Mouse (Mus musculus): ENCODE results near the gene Lad1. TPM values are rescaled to one million over a fixed set of nuclear protein-coding genes. Genes with fewer than 3 reads are reported as not detected.

The Lad1 gene
- polyA plus RNA-seq, 1 experiment from 2014 or later = 0.36 TPM

GRCm38 (mm10) chr1:135812205-135812604 is 6.2 kb upstream of the Lad1 start:
- no peak overlapping the region for H3K4me3 ChIP-seq (replicated peaks)
- H3K27ac ChIP-seq = no peak overlapping the region
- no peak overlapping the region for H3K9ac ChIP-seq (replicated peaks)
- peaks cover 14% of the 10 kb centered on the region for H3K27me3 ChIP-seq
- no peak for ATAC-seq
- 0 out of 2 replicates have a peak, but pooled peaks cover 3% of the 10 kb centered on the region for H3K4me1 ChIP-seq (replicated peaks)
- no peak overlapping the region for H3K4me2 ChIP-seq (replicated peaks)
- no peaks in the 10 kb centered on the region for H3K36me3 ChIP-seq
- no peaks in the 10 kb centered on the region for H3K9me3 ChIP-seq
- WGBS = 89% methylated on average over 3 of the region's 3 CpGs

GRCm38 (mm10) chr1:135812618-135813017 is 5.8 kb upstream of the Lad1 start:
- H3K4me3 ChIP-seq (replicated peaks) = no peak overlapping the region
- WGBS = 49% methylated on average over 2 of the region's 2 CpGs
- no peaks in the 10 kb centered on the region for H3K36me3 ChIP-seq
- ATAC-seq = no peak
- 0 out of 2 replicates have a peak, but pooled peaks cover 3% of the 10 kb centered on the region for H3K4me1 ChIP-seq (replicated peaks)
- peaks cover 18% of the 10 kb centered on the region for H3K27me3 ChIP-seq
- no peak overlapping the region for H3K9ac ChIP-seq (replicated peaks)
- H3K27ac ChIP-seq = no peak overlapping the region
- no peaks in the 10 kb centered on the region for H3K9me3 ChIP-seq
- no peak overlapping the region for H3K4me2 ChIP-seq (replicated peaks)

DNA sequence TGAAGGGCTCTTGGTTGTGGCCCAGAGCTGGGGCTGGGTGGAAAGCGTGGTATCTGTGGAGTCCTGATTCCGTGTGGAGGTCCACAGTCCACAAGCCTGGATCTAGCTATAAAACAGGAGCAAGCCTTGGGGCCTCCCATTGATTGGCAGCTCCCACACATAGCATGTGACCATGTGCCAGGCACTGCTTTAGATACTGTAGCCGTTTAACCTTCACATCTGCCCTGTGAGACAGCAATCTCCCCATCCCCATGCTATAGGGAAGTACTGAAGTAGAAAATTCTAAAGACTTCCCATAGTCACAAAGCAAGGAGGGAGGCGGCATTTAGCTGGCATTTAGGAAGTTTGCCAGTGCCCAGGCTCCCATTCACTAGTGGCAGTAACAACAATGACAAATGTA is 5.3 kb upstream of the Lad1 start:
- 79% methylated on average over 4 of the region's 4 CpGs for WGBS
- H3K4me3 ChIP-seq (replicated peaks) = no peak overlapping the region
- no peak for ATAC-seq
- H3K9ac ChIP-seq (replicated peaks) = no peak overlapping the region
- no peak overlapping the region for H3K27ac ChIP-seq
- no peaks in the 10 kb centered on the region for H3K36me3 ChIP-seq
- H3K4me1 ChIP-seq (replicated peaks) = peaks cover 3% of the 10 kb centered on the region; the same call in 1 of the 2 replicates
- no peak overlapping the region for H3K4me2 ChIP-seq (replicated peaks)
- H3K9me3 ChIP-seq = no peaks in the 10 kb centered on the region
- peaks cover 23% of the 10 kb centered on the region for H3K27me3 ChIP-seq

- H3K4me3 ChIP-seq (replicated peaks) = no peak overlapping the region
- 70% methylated on average over 5 of the region's 5 CpGs for WGBS
- no peak overlapping the region for H3K27ac ChIP-seq
- no peaks in the 10 kb centered on the region for H3K9me3 ChIP-seq
- H3K9ac ChIP-seq (replicated peaks) = no peak overlapping the region
- H3K4me2 ChIP-seq (replicated peaks) = no peak overlapping the region
- peaks cover 30% of the 10 kb centered on the region for H3K27me3 ChIP-seq
- ATAC-seq = no peak
- H3K36me3 ChIP-seq = no peaks in the 10 kb centered on the region
- H3K4me1 ChIP-seq (replicated peaks) = peaks cover 10% of the 10 kb centered on the region
Observed at GRCm38 (mm10) chr1:135813687-135814395, 4.6 kb upstream of the Lad1 start.

DNA sequence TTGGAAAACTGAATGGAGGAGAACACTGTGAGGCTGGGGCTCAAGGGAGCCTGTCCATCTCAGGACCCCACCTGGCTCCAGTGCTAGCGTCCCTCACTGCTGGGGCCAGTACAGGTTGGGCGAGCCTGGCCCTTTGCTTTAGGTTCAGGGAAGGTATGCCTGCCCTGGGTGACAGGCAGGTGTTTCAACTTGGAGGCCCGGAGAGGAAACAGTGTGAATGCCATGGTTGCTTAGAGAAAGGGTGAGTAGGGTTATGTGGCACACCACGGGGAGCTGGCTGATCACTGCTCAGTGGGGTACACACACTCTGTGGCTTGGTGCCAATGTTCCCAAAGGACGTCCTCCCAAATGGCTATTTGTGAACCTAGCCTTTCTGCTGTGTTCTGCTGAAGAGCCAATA is 3.9 kb upstream of the Lad1 start:
- Histone ChIP-seq H3K4me1 (replicated peaks) (peaks cover 15% of the 10 kb centered on the region), H3K27me3 (peaks cover 37% of the 10 kb centered on the region), H3K4me2 (replicated peaks) (no peak overlapping the region), H3K4me3 (replicated peaks) (no peak overlapping the region), H3K9ac (replicated peaks) (no peak overlapping the region), H3K27ac (no peak overlapping the region), H3K36me3 (no peaks in the 10 kb centered on the region), H3K9me3 (no peaks in the 10 kb centered on the region)
- WGBS = 82% methylated on average over 5 of the region's 5 CpGs
- no peak for ATAC-seq

DNA sequence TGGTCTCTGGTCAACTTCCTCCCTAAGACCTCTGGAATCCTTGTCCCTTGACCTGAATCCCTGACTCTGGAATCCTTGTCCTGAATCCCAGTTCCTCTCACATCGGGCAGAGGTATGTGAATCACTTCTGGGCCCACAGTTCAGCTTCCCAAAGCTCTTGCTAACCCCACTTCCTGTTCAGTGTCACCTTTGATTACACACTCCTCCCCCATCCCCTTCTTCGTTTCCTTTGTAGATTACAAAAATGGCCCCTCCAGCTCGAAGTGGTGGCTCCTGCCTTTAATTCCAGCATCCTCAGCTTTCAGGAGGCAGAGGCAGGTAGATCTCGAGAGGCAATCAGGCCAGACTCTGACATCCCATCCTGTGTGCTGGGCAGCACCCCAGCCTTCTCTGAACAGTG is 803 bp upstream of the Lad1 start:
- Histone ChIP-seq H3K27me3 (peaks cover 59% of the 10 kb centered on the region), H3K9me3 (no peaks in the 10 kb centered on the region), H3K27ac (no peak overlapping the region), H3K9ac (replicated peaks) (no peak overlapping the region), H3K4me3 (replicated peaks) (no peak overlapping the region), H3K4me1 (replicated peaks) (peaks cover 12% of the 10 kb centered on the region), H3K4me2 (replicated peaks) (no peak overlapping the region), H3K36me3 (no peaks in the 10 kb centered on the region)
- WGBS = 75% methylated on average over 4 of the region's 4 CpGs
- ATAC-seq = no peak

DNA sequence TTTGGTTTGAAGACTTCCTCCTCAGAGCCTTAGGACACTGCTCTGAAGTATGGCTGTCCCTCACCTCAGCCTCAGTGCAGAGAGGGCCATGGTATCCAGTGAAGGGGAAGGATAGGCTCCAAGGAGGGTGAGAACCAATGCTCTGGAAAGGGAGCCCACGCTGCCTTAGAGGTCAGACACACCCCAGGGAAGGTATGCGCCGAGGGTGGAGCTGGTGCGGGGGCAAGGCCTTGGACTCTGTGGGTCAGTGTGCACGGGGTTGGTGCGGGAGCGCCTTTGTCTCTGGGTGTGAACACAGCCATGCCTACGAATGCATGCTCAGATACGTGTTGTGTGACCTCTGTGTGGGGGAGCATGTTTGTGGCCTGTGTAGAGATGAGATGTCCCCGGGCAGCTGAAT is 1.7 kb downstream of the Lad1 start:
- Histone ChIP-seq H3K9me3 (no peaks in the 10 kb centered on the region), H3K27me3 (peaks cover 66% of the 10 kb centered on the region), H3K4me3 (replicated peaks) (no peak overlapping the region), H3K4me2 (replicated peaks) (no peak overlapping the region), H3K36me3 (no peaks in the 10 kb centered on the region), H3K27ac (no peak overlapping the region), H3K4me1 (replicated peaks) (peaks cover 12% of the 10 kb centered on the region), H3K9ac (replicated peaks) (no peak overlapping the region)
- WGBS = 85% methylated on average over 10 of the region's 10 CpGs
- ATAC-seq = no peak

- Histone ChIP-seq H3K9ac (replicated peaks) (no peak overlapping the region), H3K36me3 (no peaks in the 10 kb centered on the region), H3K27me3 (peaks cover 66% of the 10 kb centered on the region), H3K27ac (no peak overlapping the region), H3K4me1 (replicated peaks) (peaks cover 12% of the 10 kb centered on the region), H3K9me3 (no peaks in the 10 kb centered on the region), H3K4me3 (replicated peaks) (no peak overlapping the region), H3K4me2 (replicated peaks) (no peak overlapping the region)
- ATAC-seq = no peak
- 86% methylated on average over 16 of the region's 16 CpGs for WGBS
Observed at GRCm38 (mm10) chr1:135820736-135821364, 2.5 kb downstream of the Lad1 start.

DNA sequence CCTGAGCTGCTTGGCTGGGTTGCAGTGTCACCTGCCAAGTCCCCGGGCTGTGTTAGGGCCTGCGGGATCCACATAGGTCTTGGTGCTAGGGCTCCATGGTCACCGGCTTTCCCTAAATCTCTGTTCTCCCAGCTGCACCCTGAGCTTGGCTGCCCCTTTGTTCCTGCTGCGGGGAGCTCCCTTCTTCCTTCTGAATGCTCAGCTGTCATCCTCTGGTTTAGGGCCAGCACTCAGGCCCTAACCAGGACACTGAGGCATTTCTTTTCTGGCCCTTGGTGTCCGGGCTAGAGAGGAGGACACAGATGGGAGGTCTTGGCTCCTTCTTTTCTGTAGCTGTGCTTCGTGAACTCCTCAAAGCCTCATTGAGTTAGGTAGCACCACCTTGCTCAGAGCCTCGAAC is 3.4 kb downstream of the Lad1 start:
- Histone ChIP-seq H3K9me3 (no peaks in the 10 kb centered on the region), H3K27ac (no peak overlapping the region), H3K36me3 (no peaks in the 10 kb centered on the region), H3K9ac (replicated peaks) (no peak overlapping the region), H3K4me3 (replicated peaks) (no peak overlapping the region), H3K4me2 (replicated peaks) (no peak overlapping the region), H3K4me1 (replicated peaks) (peaks cover 12% of the 10 kb centered on the region), H3K27me3 (peaks cover 57% of the 10 kb centered on the region)
- no peak for ATAC-seq
- WGBS = 79% methylated on average over 7 of the region's 7 CpGs

- Histone ChIP-seq H3K4me2 (replicated peaks) (no peak overlapping the region), H3K4me1 (replicated peaks) (no peaks in the 10 kb centered on the region), H3K27ac (no peak overlapping the region), H3K4me3 (replicated peaks) (no peak overlapping the region), H3K9me3 (no peaks in the 10 kb centered on the region), H3K27me3 (no peaks in the 10 kb centered on the region), H3K36me3 (no peaks in the 10 kb centered on the region), H3K9ac (replicated peaks) (no peak overlapping the region)
- WGBS = 0% methylated on average over 1 of the region's 1 CpGs
- no peak for ATAC-seq
Observed at GRCm38 (mm10) chr1:135828918-135829317, 10.5 kb downstream of the Lad1 start.

DNA sequence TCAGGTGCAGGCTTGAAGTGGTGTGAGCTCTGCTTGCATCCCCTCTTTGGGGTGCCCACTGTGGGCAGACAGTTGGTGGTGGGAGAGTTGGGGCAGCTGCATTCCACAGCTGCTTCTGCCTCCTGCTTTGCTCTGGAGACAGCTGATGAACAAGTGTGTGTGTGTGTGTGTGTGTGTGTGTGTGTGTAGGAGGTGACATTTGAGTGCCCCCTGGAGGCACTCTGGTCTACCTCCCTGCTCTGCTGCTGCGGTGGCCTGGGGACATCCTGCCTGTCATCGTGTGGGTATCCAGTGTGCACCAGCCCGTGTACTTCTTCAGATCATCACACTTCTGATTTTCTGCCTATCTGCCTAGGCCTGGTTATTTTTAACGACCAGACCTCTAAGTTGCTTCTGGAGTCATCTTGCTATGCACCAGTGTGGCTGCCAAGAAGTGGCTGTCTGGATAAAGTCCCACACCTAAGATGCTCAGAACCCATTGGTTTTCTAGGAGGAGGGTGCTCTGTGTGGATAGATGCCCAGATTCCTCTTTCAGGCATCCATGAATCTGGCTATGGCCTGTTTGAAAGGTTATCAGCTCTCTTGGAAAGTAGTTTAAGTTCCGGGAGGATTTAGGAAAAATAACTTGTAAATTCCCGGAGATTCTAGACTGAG is 15.9 kb downstream of the Lad1 start:
- Histone ChIP-seq H3K4me1 (replicated peaks) (no peaks in the 10 kb centered on the region), H3K4me2 (replicated peaks) (no peak overlapping the region), H3K4me3 (replicated peaks) (no peak overlapping the region), H3K9ac (replicated peaks) (no peak overlapping the region), H3K27me3 (no peaks in the 10 kb centered on the region), H3K27ac (no peak overlapping the region), H3K9me3 (no peaks in the 10 kb centered on the region), H3K36me3 (no peaks in the 10 kb centered on the region)
- no peak for ATAC-seq
- WGBS = 79% methylated on average over 6 of the region's 6 CpGs

DNA sequence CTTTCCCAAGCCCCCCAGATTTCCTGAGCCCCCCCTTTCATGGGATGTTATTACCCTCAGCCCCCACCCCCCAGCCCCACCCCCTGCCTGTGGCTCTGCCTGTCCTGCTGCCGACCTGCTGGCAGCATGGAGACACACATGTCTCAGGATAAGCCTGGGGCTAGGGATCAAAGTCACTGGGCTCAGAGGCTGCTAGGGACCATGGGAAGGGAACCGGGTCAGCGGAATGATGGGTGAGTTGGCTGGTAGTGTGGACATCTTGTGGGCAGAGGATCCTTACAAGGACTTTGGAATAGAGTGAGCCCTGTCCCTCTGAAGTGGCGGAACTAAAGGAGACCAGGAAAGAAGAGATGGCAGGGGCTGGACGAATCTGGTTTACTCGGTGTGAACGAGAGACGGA is 16.6 kb downstream of the Lad1 start:
- 82% methylated on average over 8 of the region's 8 CpGs for WGBS
- Histone ChIP-seq H3K4me3 (replicated peaks) (no peak overlapping the region), H3K27ac (no peak overlapping the region), H3K4me2 (replicated peaks) (no peak overlapping the region), H3K27me3 (no peaks in the 10 kb centered on the region), H3K9me3 (no peaks in the 10 kb centered on the region), H3K9ac (replicated peaks) (no peak overlapping the region), H3K36me3 (no peaks in the 10 kb centered on the region), H3K4me1 (replicated peaks) (no peaks in the 10 kb centered on the region)
- ATAC-seq = no peak
